Comparison of ENCODE assay signal across 21 mouse cellular contexts in the genomic region with DNA sequence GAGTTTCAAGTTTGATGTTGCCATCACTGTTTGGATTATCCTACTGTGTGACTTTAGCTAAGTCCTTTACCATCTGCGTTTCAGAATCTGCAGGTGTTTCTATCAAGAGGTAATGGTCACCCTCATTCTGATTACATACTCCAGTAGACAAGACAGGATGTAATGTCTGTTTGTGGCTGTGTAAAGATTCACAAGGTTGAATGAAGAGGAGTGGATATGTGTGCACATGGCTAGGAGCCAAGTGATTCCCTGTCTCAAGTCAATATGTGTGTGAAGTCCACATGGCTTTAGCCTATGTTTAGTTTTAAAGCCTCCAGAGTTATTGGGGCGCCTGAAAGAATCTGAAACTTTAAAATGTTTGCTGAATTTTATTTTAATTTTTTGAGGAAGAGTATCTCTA. TPM values are rescaled to one million over a fixed set of nuclear protein-coding genes. Genes with fewer than 3 reads are reported as not detected.
"Had no signal": no experiment of that assay in that cellular context is flagged by ENCODE, and none has a peak within 500 bp of the region (broad histone marks: within the 10 kb centered on the region; RNA-seq: fewer than 3 reads in every experiment).

No protein-coding gene starts in this region.

- H3K27me3 ChIP-seq: midbrain, embryonic 12.5 days; neural tube, embryonic 13.5 days; neural tube, embryonic 15.5 days; stomach, embryonic 15.5 days had no signal

- H3K9me3 ChIP-seq: midbrain, embryonic 10.5 days; midbrain, embryonic 12.5 days; neural tube, embryonic 13.5 days; neural tube, embryonic 15.5 days; stomach, embryonic 15.5 days had no signal

- H3K9ac ChIP-seq: liver, embryonic 14.5 days; lung, embryonic 14.5 days; midbrain, embryonic 12.5 days; neural tube, embryonic 13.5 days; neural tube, embryonic 15.5 days; stomach, embryonic 15.5 days had no signal

- H3K36me3 ChIP-seq: midbrain, embryonic 10.5 days; midbrain, embryonic 12.5 days; neural tube, embryonic 15.5 days had no signal

- H3K27ac ChIP-seq: liver, embryonic 14.5 days; midbrain, embryonic 10.5 days; midbrain, embryonic 12.5 days; neural tube, embryonic 13.5 days; neural tube, embryonic 15.5 days; stomach, embryonic 15.5 days; stomach, postnatal 0 days had no signal

- H3K4me3 ChIP-seq: midbrain, embryonic 10.5 days; midbrain, embryonic 12.5 days; neural tube, embryonic 13.5 days; neural tube, embryonic 15.5 days; stomach, embryonic 15.5 days had no signal

- H3K4me2 ChIP-seq: lung, embryonic 14.5 days; midbrain, embryonic 12.5 days; neural tube, embryonic 13.5 days; neural tube, embryonic 15.5 days; stomach, embryonic 15.5 days had no signal

- DNase-seq: lung, adult 18-20 months; lung, embryonic 14.5 days; lung, postnatal 10 days; lung, postnatal 4 days; midbrain, embryonic 14.5 days; retina, postnatal 1 day; right cerebral cortex, adult 18-20 months; right cerebral cortex, postnatal 25 days; right cerebral cortex, postnatal 4 days; spleen, adult 18-20 months; thymus, adult 2 months; thymus, postnatal 25 days; thymus, postnatal 4 days had no signal

RNA-seq across cellular contexts. Expression of a gene that starts 57.9 kb away (rescaled TPM):
- total RNA-seq: monocyte, adult 5-6 weeks had no signal
